In genomic region chr11:77513811-77514170, GRCm38 (mm10) we compare ENCODE assay signal across 7 mouse cellular contexts. TPM values are rescaled to one million over a fixed set of nuclear protein-coding genes. Genes with fewer than 3 reads are reported as not detected.
DNase-seq lines count a peak whose midpoint lies in the region; ATAC-seq and TF ChIP-seq lines count a peak whose summit lies in the region.

No protein-coding gene starts in this region.

- H3K27ac ChIP-seq in testis, adult 2 months (ENCODE audit: control insufficient read depth, insufficient read depth, low read depth, low read length) = no peak overlapping the region
- no peak overlapping the region for H3K27ac ChIP-seq in forebrain, embryonic 11.5 days (ENCODE audit: low read depth, low read length)
- 0 out of 2 replicates have a peak overlapping the region, but pooled peaks have one; percentile 11 for H3K27ac ChIP-seq in kidney, embryonic 14.5 days (ENCODE audit: low read depth, low read length)
- H3K27ac ChIP-seq in midbrain, embryonic 15.5 days = no peak overlapping the region

- H3K4me1 ChIP-seq in testis, adult 2 months (ENCODE audit: control insufficient read depth, insufficient read depth, low read length) = peaks cover 36% of the 10 kb centered on the region
- H3K4me1 ChIP-seq in forebrain, embryonic 11.5 days (replicated peaks; ENCODE audit: control insufficient read depth, insufficient read depth, low read length) = peaks cover 26% of the 10 kb centered on the region
- peaks cover 23% of the 10 kb centered on the region for H3K4me1 ChIP-seq in kidney, embryonic 14.5 days (ENCODE audit: control insufficient read depth, insufficient read depth, low read length)
- H3K4me1 ChIP-seq in midbrain, embryonic 15.5 days = peaks cover 42% of the 10 kb centered on the region

- no peak for DNase-seq in testis, postnatal 14 days (ENCODE audit: low spot score)
- no peak for DNase-seq in forebrain, embryonic 11.5 days (ENCODE audit: low spot score)
- no peak for DNase-seq in urinary bladder, postnatal 14 days (ENCODE audit: low spot score)
- no peak for DNase-seq in urinary bladder, postnatal 4 days (ENCODE audit: low spot score in 2 of 2)

- TF ChIP-seq POLR2A in testis, adult 2 months (IDR thresholded peaks at IDR 0.05; ENCODE audit: control insufficient read depth, low read depth, low read length) = no peak

- no peaks in the 10 kb centered on the region for H3K36me3 ChIP-seq in testis, adult 2 months (ENCODE audit: control insufficient read depth, insufficient read depth, low read length)
- no peaks in the 10 kb centered on the region for H3K36me3 ChIP-seq in forebrain, embryonic 11.5 days (ENCODE audit: control insufficient read depth, insufficient read depth, low read length)
- H3K36me3 ChIP-seq in kidney, embryonic 14.5 days (ENCODE audit: control insufficient read depth, insufficient read depth, low read length) = no peaks in the 10 kb centered on the region
- H3K36me3 ChIP-seq in midbrain, embryonic 15.5 days (replicated peaks) = no peaks in the 10 kb centered on the region

- H3K27me3 ChIP-seq in testis, adult 2 months (ENCODE audit: control insufficient read depth, insufficient read depth, low read length) = no peaks in the 10 kb centered on the region
- peaks cover 9% of the 10 kb centered on the region for H3K27me3 ChIP-seq in forebrain, embryonic 11.5 days (ENCODE audit: control insufficient read depth, insufficient read depth, low read length)
- H3K27me3 ChIP-seq in kidney, embryonic 14.5 days (ENCODE audit: control insufficient read depth, insufficient read depth, low read length) = peaks cover 27% of the 10 kb centered on the region
- peaks cover 18% of the 10 kb centered on the region for H3K27me3 ChIP-seq in midbrain, embryonic 15.5 days (replicated peaks)

- WGBS in forebrain, embryonic 11.5 days = 2% methylated on average over 10 of the region's 10 CpGs
- whole genome bisulfite sequencing in kidney, embryonic 14.5 days = 6% methylated on average over 10 of the region's 10 CpGs
- 6% methylated on average over 10 of the region's 10 CpGs for WGBS in midbrain, embryonic 15.5 days

- H3K9ac ChIP-seq in forebrain, embryonic 11.5 days (ENCODE audit: low read length) = peak overlapping the region; percentile 50
- H3K9ac ChIP-seq in kidney, embryonic 14.5 days (ENCODE audit: low read depth, low read length) = peak overlapping the region; percentile 54; the same call in 1 of the 2 replicates
- H3K9ac ChIP-seq in midbrain, embryonic 15.5 days = no peak overlapping the region

- H3K4me2 ChIP-seq in forebrain, embryonic 11.5 days (ENCODE audit: low read depth, low read length, severe bottlenecking) = peak overlapping the region; percentile 67
- H3K4me2 ChIP-seq in kidney, embryonic 14.5 days (replicated peaks; ENCODE audit: low read depth, low read length) = peak overlapping the region; percentile 69
- H3K4me2 ChIP-seq in midbrain, embryonic 15.5 days = peak overlapping the region; percentile 92

- H3K9me3 ChIP-seq in forebrain, embryonic 11.5 days (ENCODE audit: control insufficient read depth, low read length) = no peaks in the 10 kb centered on the region
- no peaks in the 10 kb centered on the region for H3K9me3 ChIP-seq in kidney, embryonic 14.5 days (ENCODE audit: control insufficient read depth, low read length)
- H3K9me3 ChIP-seq in midbrain, embryonic 15.5 days = no peaks in the 10 kb centered on the region

- TF ChIP-seq CTCF in testis, adult 2 months (IDR thresholded peaks at IDR 0.05; ENCODE audit: control insufficient read depth, insufficient read depth, insufficient replicate concordance, low read depth, low read length) = no peak

- ATAC-seq in forebrain, embryonic 11.5 days (replicated peaks; ENCODE audit: low FRiP score) = no peak
- no peak for ATAC-seq in kidney, embryonic 14.5 days (ENCODE audit: low FRiP score, low TSS enrichment)
- no peak for ATAC-seq in midbrain, embryonic 15.5 days (replicated peaks)

- peak overlapping the region; percentile 80 for H3K4me3 ChIP-seq in testis, adult 2 months (ENCODE audit: control insufficient read depth, low read depth, low read length)
- peak overlapping the region; percentile 58 for H3K4me3 ChIP-seq in forebrain, embryonic 11.5 days (ENCODE audit: low read depth, low read length)
- H3K4me3 ChIP-seq in kidney, embryonic 14.5 days (ENCODE audit: low read length) = peak overlapping the region; percentile 50
- peak overlapping the region; percentile 54 for H3K4me3 ChIP-seq in midbrain, embryonic 15.5 days

RNA-seq across cellular contexts. Expression of gene Abhd15, which starts 1.1 kb away (rescaled TPM):
- polyA plus RNA-seq in testis, adult 2 months (2012; rRNA removed) = 0.17 and 0.28 TPM in 2 replicates
- 3.3 TPM in 2 replicates for polyA plus RNA-seq in forebrain, embryonic 11.5 days (2014; fragmentation: Nextera tagmentation; extraction: Ambion mirVana)
- 1.4 and 2.6 TPM in 2 replicates for polyA plus RNA-seq in kidney, embryonic 14.5 days (2014; fragmentation: Nextera tagmentation; extraction: Ambion mirVana)
- 2.2 and 2.6 TPM in 2 replicates for polyA plus RNA-seq in midbrain, embryonic 15.5 days (2015; fragmentation: Nextera tagmentation; extraction: Ambion mirVana)

RNA-seq across cellular contexts. Expression of gene Trp53i13, which starts 2.0 kb away (rescaled TPM):
- 46.7 and 54.1 TPM in 2 replicates for polyA plus RNA-seq in testis, adult 2 months (2012; rRNA removed)
- polyA plus RNA-seq in forebrain, embryonic 11.5 days (2014; fragmentation: Nextera tagmentation; extraction: Ambion mirVana) = 32.2 and 35.8 TPM in 2 replicates
- polyA plus RNA-seq in kidney, embryonic 14.5 days (2014; fragmentation: Nextera tagmentation; extraction: Ambion mirVana) = 36.9 and 37.4 TPM in 2 replicates
- 12.7 and 16.7 TPM in 2 replicates for polyA plus RNA-seq in midbrain, embryonic 15.5 days (2015; fragmentation: Nextera tagmentation; extraction: Ambion mirVana)

RNA-seq across cellular contexts. Expression of gene Gm10392, which starts 5.2 kb away (rescaled TPM):
- not detected in 2 replicates for polyA plus RNA-seq in testis, adult 2 months (2012; rRNA removed)
- 0.19 TPM in 1 of 2 replicates, not detected in the other for polyA plus RNA-seq in forebrain, embryonic 11.5 days (2014; fragmentation: Nextera tagmentation; extraction: Ambion mirVana)
- not detected in 2 replicates for polyA plus RNA-seq in kidney, embryonic 14.5 days (2014; fragmentation: Nextera tagmentation; extraction: Ambion mirVana)
- not detected in 2 replicates for polyA plus RNA-seq in midbrain, embryonic 15.5 days (2015; fragmentation: Nextera tagmentation; extraction: Ambion mirVana)

RNA-seq across cellular contexts. Expression of gene Git1, which starts 20.4 kb away (rescaled TPM):
- 566 and 585 TPM in 2 replicates for polyA plus RNA-seq in testis, adult 2 months (2012; rRNA removed)
- 19.2 and 21.2 TPM in 2 replicates for polyA plus RNA-seq in forebrain, embryonic 11.5 days (2014; fragmentation: Nextera tagmentation; extraction: Ambion mirVana)
- polyA plus RNA-seq in kidney, embryonic 14.5 days (2014; fragmentation: Nextera tagmentation; extraction: Ambion mirVana) = 18.1 and 19.3 TPM in 2 replicates
- 17.9 and 19.0 TPM in 2 replicates for polyA plus RNA-seq in midbrain, embryonic 15.5 days (2015; fragmentation: Nextera tagmentation; extraction: Ambion mirVana)

RNA-seq across cellular contexts. Expression of gene Ankrd13b, which starts 24.3 kb away (rescaled TPM):
- polyA plus RNA-seq in testis, adult 2 months (2012; rRNA removed) = 2.9 and 3.6 TPM in 2 replicates
- 19.0 and 22.0 TPM in 2 replicates for polyA plus RNA-seq in forebrain, embryonic 11.5 days (2014; fragmentation: Nextera tagmentation; extraction: Ambion mirVana)
- 6.8 and 8.6 TPM in 2 replicates for polyA plus RNA-seq in kidney, embryonic 14.5 days (2014; fragmentation: Nextera tagmentation; extraction: Ambion mirVana)
- polyA plus RNA-seq in midbrain, embryonic 15.5 days (2015; fragmentation: Nextera tagmentation; extraction: Ambion mirVana) = 46.1 and 46.2 TPM in 2 replicates
